Mouse (Mus musculus) lung, postnatal 0 days (tissue): ENCODE data around the gene Cela2a. TPM values are rescaled to one million over a fixed set of nuclear protein-coding genes. Genes with fewer than 3 reads are reported as not detected.

Source experiments
- ATAC-seq: fragments of 200-750 bp; cut with Nextera tagmentation; 2 replicates; pipeline ENCODE4 v1.8.0; 2017; ENCODE audit warnings: moderate library complexity
- DNase-seq: peaks from one replicate; pipeline ENCODE4 v3.0.0-alpha.2; 2016; ENCODE audit warnings: low spot score
- H3K27ac ChIP-seq: fragments of 300-500 bp; sonication (generic); 2 replicates; pipeline ENCODE4 v1.5.1; 2014; ENCODE audit warnings: antibody characterized with exemption, mild to moderate bottlenecking, low read length, mixed read lengths
- H3K27me3 ChIP-seq: fragments of 300-500 bp; sonication (generic); replicated peaks from 2 replicates; pipeline ENCODE4 v1.6.1; 2014; ENCODE audit warnings: low read length, mixed read lengths; ENCODE audit not compliant: insufficient read depth
- H3K36me3 ChIP-seq: fragments of 300-500 bp; sonication (generic); 2 replicates; pipeline ENCODE4 v1.6.1; 2014; ENCODE audit warnings: low read length, mixed read lengths; ENCODE audit not compliant: insufficient read depth
- H3K4me1 ChIP-seq: fragments of 300-500 bp; sonication (generic); 2 replicates; pipeline ENCODE4 v1.6.1; 2014; ENCODE audit warnings: antibody characterized with exemption, low read depth, low read length, mixed read lengths; ENCODE audit not compliant: insufficient read depth
- H3K4me2 ChIP-seq: fragments of 300-500 bp; sonication (generic); replicated peaks from 2 replicates; pipeline ENCODE4 v1.6.1; 2014; ENCODE audit warnings: low read depth, mild to moderate bottlenecking, low read length, moderate library complexity, mixed read lengths
- H3K4me3 ChIP-seq: fragments of 300-500 bp; sonication (generic); 2 replicates; pipeline ENCODE4 v1.5.1; 2014; ENCODE audit warnings: low read depth, low read length
- H3K9ac ChIP-seq: fragments of 300-500 bp; sonication (generic); replicated peaks from 2 replicates; pipeline ENCODE4 v1.6.1; 2014; ENCODE audit warnings: low read depth, mild to moderate bottlenecking
- H3K9me3 ChIP-seq: fragments of 300-500 bp; sonication (generic); 2 replicates; pipeline ENCODE4 v1.6.1; 2016; ENCODE audit warnings: low read length, mixed read lengths
- CTCF ChIP-seq: IDR thresholded peaks from 2 replicates; pipeline ENCODE4 v1.5.1; 2016; ENCODE audit warnings: antibody characterized with exemption, mild to moderate bottlenecking
- EP300 ChIP-seq: IDR thresholded peaks from 2 replicates; pipeline ENCODE4 v1.6.1; 2016; ENCODE audit warnings: antibody characterized with exemption, mild to moderate bottlenecking, control low read depth
- WGBS: fragments of 180-500 bp; shearing (Covaris S2); extraction: QIAGEN DNeasy Blood & Tissue Kit; methylation state at CpG from one replicate; pipeline ENCODE4 v1.1.7; 2014; 5-methylcytosine and 5-hydroxymethylcytosine counted together
- polyA plus RNA-seq: library from polyadenylated mRNA; unstranded; fragments of >200 nt; fragmentation: Nextera tagmentation; extraction: Ambion mirVana; gene quantifications from 2 replicates; pipeline ENCODE4 v1.2.1, GENCODE M21; 2015

The Cela2a gene
- polyA plus RNA-seq, 1 experiment from 2014 or later: not detected

DNA sequence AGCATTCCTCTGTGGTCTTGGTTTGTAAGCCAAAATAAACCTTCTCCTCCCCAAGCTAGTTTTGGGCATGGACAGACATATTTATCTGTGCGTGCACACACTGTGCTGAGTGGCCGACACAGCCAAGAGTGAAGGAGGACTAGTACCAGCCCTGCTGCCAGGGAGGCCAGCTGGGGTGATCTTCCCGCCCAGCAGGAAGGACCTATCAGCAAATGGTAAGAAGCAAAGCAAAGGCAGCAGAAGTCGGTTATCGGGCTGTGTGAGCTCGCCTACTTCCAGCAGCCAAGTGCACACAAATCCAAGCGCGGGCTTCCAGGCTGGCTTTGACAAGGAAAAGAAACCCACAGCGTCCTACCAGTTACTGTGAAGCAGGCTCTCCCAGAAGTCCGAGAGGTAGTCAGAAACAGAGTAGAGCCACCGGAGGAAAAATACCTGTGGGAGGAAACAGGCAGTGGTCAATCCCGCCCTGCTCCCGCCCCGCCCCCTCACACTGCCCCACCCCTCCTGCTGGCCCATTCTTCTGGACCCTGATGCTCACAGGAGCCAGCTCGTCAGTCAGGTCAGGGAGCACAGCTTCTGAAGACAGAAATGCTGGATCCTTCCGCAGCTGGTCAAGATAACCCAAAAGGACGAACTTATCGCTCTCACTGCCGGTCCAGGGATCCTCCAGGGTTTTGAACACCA, 58.5 kb downstream of the Cela2a start:
- no peaks in the 10 kb centered on the region for H3K27me3 ChIP-seq
- DNase-seq (peak; percentile 68), ATAC-seq (peak; percentile 86)
- no peaks in the 10 kb centered on the region for H3K9me3 ChIP-seq
- no peak overlapping the region for H3K9ac ChIP-seq
- H3K27ac ChIP-seq: peak overlapping the region; percentile 69
- TF ChIP-seq EP300: no peak
- no peak for TF ChIP-seq CTCF
- peak overlapping the region; percentile 17; the same call in 1 of the 2 replicates for H3K4me2 ChIP-seq
- 61% methylated on average over 19 of the region's 19 CpGs for WGBS
- no peak overlapping the region for H3K4me3 ChIP-seq
- 0 out of 2 replicates have a peak, but pooled peaks cover 4% of the 10 kb centered on the region for H3K4me1 ChIP-seq
- peaks cover 28% of the 10 kb centered on the region; the same call in 1 of the 2 replicates for H3K36me3 ChIP-seq

DNA sequence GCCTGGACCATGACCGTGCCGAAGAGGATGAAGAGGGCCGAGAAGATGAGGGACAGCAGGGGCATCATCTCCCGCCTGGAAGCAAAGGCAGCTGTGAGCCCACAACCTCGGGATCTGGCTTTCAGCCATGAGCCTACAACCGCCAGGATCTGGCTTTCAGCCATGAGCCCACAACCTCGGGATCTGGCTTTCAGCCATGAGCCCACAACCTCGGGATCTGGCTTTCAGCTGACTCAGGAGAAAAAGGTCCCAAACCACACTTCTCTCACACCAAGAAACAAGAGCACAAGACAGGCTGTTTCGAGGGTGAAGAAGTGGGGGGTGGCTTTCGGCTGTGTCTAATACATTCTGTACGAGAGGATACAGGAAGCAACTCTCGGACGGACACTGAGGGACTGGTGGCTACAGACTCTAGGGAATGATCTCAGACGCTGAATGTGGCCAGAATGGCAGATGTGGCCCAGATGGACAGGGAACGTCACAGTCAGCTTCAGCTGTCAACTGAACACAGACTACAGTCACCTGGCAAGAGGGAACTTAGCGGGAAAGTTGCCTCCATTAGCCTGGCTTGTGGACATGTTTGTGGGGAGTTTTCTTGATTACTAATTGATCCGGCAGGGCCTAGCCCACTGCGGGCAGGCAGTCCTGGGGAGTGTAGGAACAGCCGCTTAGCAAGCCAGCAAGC, 59.1 kb downstream of the Cela2a start:
- ATAC-seq (peak; percentile 80), DNase-seq (peak; percentile 78)
- Histone ChIP-seq H3K4me1 (0 out of 2 replicates have a peak, but pooled peaks cover 4% of the 10 kb centered on the region), H3K36me3 (peaks cover 32% of the 10 kb centered on the region), H3K4me3 (no peak overlapping the region), H3K4me2 (peak overlapping the region; percentile 17; the same call in 1 of the 2 replicates), H3K27ac (peak overlapping the region; percentile 69), H3K9ac (no peak overlapping the region), H3K9me3 (no peaks in the 10 kb centered on the region), H3K27me3 (no peaks in the 10 kb centered on the region)
- 38% methylated on average over 19 of the region's 19 CpGs for WGBS
- TF ChIP-seq CTCF: no peak
- TF ChIP-seq EP300: no peak

DNA sequence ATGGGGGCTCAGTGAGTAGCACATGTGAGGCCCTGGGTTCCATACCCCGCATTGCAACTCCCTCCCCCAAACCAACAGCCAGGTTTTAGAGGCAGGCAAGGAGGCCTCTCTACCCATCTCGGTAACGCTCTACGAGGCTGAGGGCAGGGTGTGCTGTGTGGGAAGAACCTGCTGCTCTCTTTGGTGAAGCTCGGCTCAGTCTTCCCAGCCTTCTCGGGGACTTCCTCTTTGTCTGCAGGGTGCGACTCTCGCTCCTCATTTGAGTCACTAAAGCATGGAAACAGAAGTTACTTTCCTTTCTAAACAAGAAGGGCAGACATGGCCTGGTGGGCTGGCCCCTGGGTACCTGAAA, 59.7 kb downstream of the Cela2a start:
- no peak overlapping the region for H3K4me3 ChIP-seq
- no peaks in the 10 kb centered on the region for H3K9me3 ChIP-seq
- no peak for TF ChIP-seq CTCF
- DNase-seq (peak; percentile 23), ATAC-seq (0 out of 2 replicates have a peak, but pooled peaks have one; percentile 0)
- peak overlapping the region; percentile 17; the same call in 1 of the 2 replicates for H3K4me2 ChIP-seq
- peaks cover 32% of the 10 kb centered on the region for H3K36me3 ChIP-seq
- no peaks in the 10 kb centered on the region for H3K27me3 ChIP-seq
- H3K9ac ChIP-seq: no peak overlapping the region
- WGBS: 55% methylated on average over 8 of the region's 8 CpGs
- H3K27ac ChIP-seq: peak overlapping the region; percentile 69
- 0 out of 2 replicates have a peak, but pooled peaks cover 4% of the 10 kb centered on the region for H3K4me1 ChIP-seq

DNA sequence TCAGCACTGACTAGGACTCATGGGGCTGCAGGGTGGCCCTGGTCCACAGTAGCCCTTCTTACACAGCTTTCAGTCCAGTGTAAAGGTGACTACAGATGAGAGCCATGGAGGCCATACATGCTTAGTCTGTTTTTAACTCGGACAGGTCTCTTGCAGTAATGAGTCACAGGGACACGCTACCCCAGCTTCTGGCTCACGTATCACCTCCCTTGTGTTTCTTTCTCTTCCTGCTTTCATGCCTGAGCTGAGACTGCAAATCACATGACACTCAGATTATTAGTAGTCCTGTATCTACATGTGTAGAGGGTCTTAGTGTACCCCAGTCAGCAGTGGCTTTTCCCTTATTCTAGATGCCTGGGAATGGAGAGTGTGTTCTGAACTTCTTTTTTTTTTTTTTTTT, 61.0 kb downstream of the Cela2a start:
- TF ChIP-seq CTCF (no peak), EP300 (no peak)
- H3K27ac ChIP-seq: no peak overlapping the region
- 96% methylated on average over 3 of the region's 3 CpGs for WGBS
- DNase-seq (no peak), ATAC-seq (no peak)
- H3K4me3 ChIP-seq: no peak overlapping the region
- peaks cover 24% of the 10 kb centered on the region for H3K36me3 ChIP-seq
- no peaks in the 10 kb centered on the region for H3K9me3 ChIP-seq
- no peak overlapping the region for H3K9ac ChIP-seq
- H3K27me3 ChIP-seq: no peaks in the 10 kb centered on the region
- 0 out of 2 replicates have a peak, but pooled peaks cover 4% of the 10 kb centered on the region for H3K4me1 ChIP-seq
- H3K4me2 ChIP-seq: no peak overlapping the region

Other genes with a start within 250 kb of the Cela2a start
- 52.3 and 57.5 TPM in 2 replicates for gene Fblim1, start 220.1 kb downstream of the Cela2a start, polyA plus RNA-seq
- gene Tmem82, start 207.5 kb downstream of the Cela2a start, polyA plus RNA-seq: 3.5 and 3.6 TPM in 2 replicates
- gene Slc25a34, start 202.3 kb downstream of the Cela2a start, polyA plus RNA-seq: 1.1 and 1.2 TPM in 2 replicates
- gene Plekhm2, start 161.3 kb downstream of the Cela2a start, polyA plus RNA-seq: 5.2 and 5.3 TPM in 2 replicates
- gene Rsc1a1, start 140.6 kb downstream of the Cela2a start, polyA plus RNA-seq: not detected in 2 replicates
- 16.8 and 19.7 TPM in 2 replicates for gene Ddi2, start 102.7 kb downstream of the Cela2a start, polyA plus RNA-seq
- gene Agmat, start 79.5 kb downstream of the Cela2a start, polyA plus RNA-seq: 0.25 and 0.27 TPM in 2 replicates
- 3.3 and 3.7 TPM in 2 replicates for gene Dnajc16, start 35.2 kb downstream of the Cela2a start, polyA plus RNA-seq
- 19.2 and 20.2 TPM in 2 replicates for gene Casp9, start 32.5 kb downstream of the Cela2a start, polyA plus RNA-seq
- gene Ctrc, start 20.2 kb upstream of the Cela2a start, polyA plus RNA-seq: not detected in 2 replicates
- 81.6 and 88.4 TPM in 2 replicates for gene Efhd2, start 48.8 kb upstream of the Cela2a start, polyA plus RNA-seq
- 6.5 and 8.3 TPM in 2 replicates for gene Fhad1, start 188.9 kb upstream of the Cela2a start, polyA plus RNA-seq